ENCODE assay signal across 24 mouse cellular contexts in the genomic region with DNA sequence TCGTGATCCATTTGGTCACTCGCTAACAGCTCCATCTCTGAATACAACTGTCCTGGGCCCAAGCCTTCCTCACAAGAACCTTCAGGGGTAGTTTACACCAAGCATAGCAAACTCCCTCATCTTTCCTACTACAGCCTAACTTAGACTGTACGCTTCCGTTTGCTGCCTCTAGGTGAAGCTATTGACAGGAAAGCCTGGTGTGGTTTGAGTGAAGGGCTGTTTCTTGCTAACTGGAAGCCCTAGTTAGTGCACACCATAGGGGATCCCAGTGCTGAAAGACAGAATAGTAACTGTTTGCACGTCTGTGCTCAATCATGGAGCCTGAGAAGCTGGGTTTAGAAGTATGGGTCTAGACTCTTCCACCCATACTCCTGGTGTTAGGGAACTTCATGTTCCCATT. TPM values are rescaled to one million over a fixed set of nuclear protein-coding genes. Genes with fewer than 3 reads are reported as not detected.
DNase-seq lines count a peak whose midpoint lies in the region; ATAC-seq and TF ChIP-seq lines count a peak whose summit lies in the region.
"Had no signal": no experiment of that assay in that cellular context is flagged by ENCODE, and none has a peak within 500 bp of the region (broad histone marks: within the 10 kb centered on the region; RNA-seq: fewer than 3 reads in every experiment).

No protein-coding gene starts in this region.

- intact Hi-C loops in heart, adult 2 months (cut with DNase I): loop anchor here (1.0 kb wide), 1 partner anchor 83 kb away; no protein-coding TSS in a partner anchor

- H3K27me3 ChIP-seq in heart, adult 2 months (ENCODE audit: control insufficient read depth, insufficient read depth, low read length): no peaks in the 10 kb centered on the region
- peaks cover 6% of the 10 kb centered on the region; the same call in 1 of the 2 replicates for H3K27me3 ChIP-seq in heart, embryonic 12.5 days (replicated peaks)
- H3K27me3 ChIP-seq in E14TG2a.4 (ENCODE audit: insufficient read depth, low read length): no peaks in the 10 kb centered on the region
- H3K27me3 ChIP-seq: hindbrain, embryonic 12.5 days; neural tube, embryonic 15.5 days had no signal

- no peak overlapping the region for H3K4me2 ChIP-seq in heart, embryonic 12.5 days
- H3K4me2 ChIP-seq: hindbrain, embryonic 12.5 days; lung, embryonic 14.5 days; neural tube, embryonic 15.5 days had no signal

- ATAC-seq in heart, embryonic 12.5 days (ENCODE audit: insufficient number of reproducible peaks, low FRiP score): no peak
- ATAC-seq: activated CD4-positive, CD25-positive, alpha-beta regulatory T cell, adult 4 months; forebrain, embryonic 16.5 days; intestine, postnatal 0 days had no signal

- TF ChIP-seq POLR2A in heart, adult 2 months (IDR thresholded peaks at IDR 0.05; ENCODE audit: insufficient read depth, low read depth, low read length): no peak

- peak; percentile 18 for DNase-seq in cerebellum, adult 8-10 months
- DNase-seq in cerebellum, postnatal 4 days (ENCODE audit: low spot score in 2 of 2): no peak
- DNase-seq in heart, adult 2 months: peak; percentile 6 to 31
- DNase-seq in layer of hippocampus, adult 2 months (ENCODE audit: low spot score in 2 of 2): no peak
- no peak for DNase-seq in layer of hippocampus, postnatal 36 days
- DNase-seq in B cell, adult 2 months: no peak
- DNase-seq: gastrocnemius, postnatal 14 days; lung, embryonic 14.5 days; right cerebral cortex, adult 18-20 months; right cerebral cortex, postnatal 4 days; thymus, postnatal 14 days had no signal

- no peaks in the 10 kb centered on the region for H3K36me3 ChIP-seq in heart, adult 2 months (ENCODE audit: control insufficient read depth, insufficient read depth, low read length)
- no peaks in the 10 kb centered on the region for H3K36me3 ChIP-seq in heart, embryonic 12.5 days
- H3K36me3 ChIP-seq in E14TG2a.4 (ENCODE audit: insufficient read depth, low read length): no peaks in the 10 kb centered on the region
- H3K36me3 ChIP-seq: embryonic facial prominence, embryonic 10.5 days; forebrain, embryonic 10.5 days; heart, embryonic 10.5 days; hindbrain, embryonic 12.5 days; midbrain, embryonic 10.5 days; neural tube, embryonic 15.5 days had no signal

- no peak overlapping the region for H3K27ac ChIP-seq in heart, adult 2 months
- no peak overlapping the region for H3K27ac ChIP-seq in heart, embryonic 12.5 days (ENCODE audit: poor library complexity, severe bottlenecking)
- no peak overlapping the region for H3K27ac ChIP-seq in layer of hippocampus, adult 2 months
- H3K27ac ChIP-seq: embryonic facial prominence, embryonic 10.5 days; forebrain, embryonic 10.5 days; heart, embryonic 10.5 days; hindbrain, embryonic 12.5 days; liver, embryonic 14.5 days; midbrain, embryonic 10.5 days; neural tube, embryonic 15.5 days had no signal

- no peaks in the 10 kb centered on the region for H3K79me2 ChIP-seq in heart, adult 2 months (replicated peaks; ENCODE audit: control insufficient read depth, insufficient read depth, low read length)

- WGBS in heart, adult 2 months: 77% methylated on average over 5 of the region's 5 CpGs
- 67% methylated on average over 5 of the region's 5 CpGs for WGBS in heart, embryonic 12.5 days

- no peaks in the 10 kb centered on the region for H3K9me3 ChIP-seq in heart, embryonic 12.5 days (replicated peaks)
- H3K9me3 ChIP-seq in E14TG2a.4 (ENCODE audit: low read length): no peaks in the 10 kb centered on the region
- H3K9me3 ChIP-seq: embryonic facial prominence, embryonic 10.5 days; forebrain, embryonic 10.5 days; heart, embryonic 10.5 days; hindbrain, embryonic 12.5 days; midbrain, embryonic 10.5 days; neural tube, embryonic 15.5 days had no signal

- TF ChIP-seq EP300 in heart, adult 2 months (IDR thresholded peaks at IDR 0.05; ENCODE audit: insufficient read depth, low read depth, low read length): no peak

- no peaks in the 10 kb centered on the region for H3K4me1 ChIP-seq in heart, adult 2 months (ENCODE audit: control insufficient read depth, insufficient read depth, low read length)
- H3K4me1 ChIP-seq in heart, embryonic 12.5 days (replicated peaks): no peaks in the 10 kb centered on the region
- no peaks in the 10 kb centered on the region for H3K4me1 ChIP-seq in E14TG2a.4 (replicated peaks; ENCODE audit: low read depth, low read length)
- H3K4me1 ChIP-seq: heart, embryonic 10.5 days; hindbrain, embryonic 12.5 days; neural tube, embryonic 15.5 days had no signal

- peak; percentile 75 for TF ChIP-seq CTCF in heart, adult 2 months (IDR thresholded peaks at IDR 0.05)
- peak; percentile 79 for TF ChIP-seq CTCF in layer of hippocampus, adult 2 months (conservative IDR thresholded peaks at IDR 0.05)
- TF ChIP-seq CTCF in E14TG2a.4 (conservative IDR thresholded peaks at IDR 0.05; ENCODE audit: low read length): 0 out of 2 replicates have a peak, but pooled peaks have one; percentile 3

- H3K9ac ChIP-seq in heart, adult 2 months (ENCODE audit: low read depth, low read length): no peak overlapping the region
- no peak overlapping the region for H3K9ac ChIP-seq in heart, embryonic 12.5 days
- H3K9ac ChIP-seq: hindbrain, embryonic 12.5 days; liver, embryonic 14.5 days; lung, embryonic 14.5 days; neural tube, embryonic 15.5 days had no signal

- H3K4me3 ChIP-seq in heart, adult 2 months: no peak overlapping the region
- H3K4me3 ChIP-seq in heart, embryonic 12.5 days: no peak overlapping the region
- no peak overlapping the region for H3K4me3 ChIP-seq in layer of hippocampus, adult 2 months
- no peak overlapping the region for H3K4me3 ChIP-seq in E14TG2a.4 (replicated peaks; ENCODE audit: low read length)
- H3K4me3 ChIP-seq: embryonic facial prominence, embryonic 10.5 days; forebrain, embryonic 10.5 days; heart, embryonic 10.5 days; hindbrain, embryonic 12.5 days; midbrain, embryonic 10.5 days; neural tube, embryonic 15.5 days had no signal

RNA-seq across cellular contexts. Expression of gene Myrip, which starts 5.8 kb away (rescaled TPM):
- 1 to 10 TPM; 5.4 to 6.2 TPM for total RNA-seq in heart, adult 2 months (2021)
- 1.5 and 1.8 TPM in 2 replicates for polyA plus RNA-seq in heart, adult 2 months (2012; rRNA removed)
- 0.95 and 1.1 TPM in 2 replicates for polyA plus RNA-seq in heart, embryonic 12.5 days (2016; fragmentation: Nextera tagmentation; extraction: Ambion mirVana)
- 10 to 100 TPM; 54.7 to 58.7 TPM for total RNA-seq in layer of hippocampus, adult 2 months (2021)
- 10 to 100 TPM; 54.2 to 55.2 TPM for total RNA-seq in layer of hippocampus, postnatal 36 days (2021)
- total RNA-seq: MEL had no signal
- polyA plus RNA-seq: activated CD4-positive, CD25-positive, alpha-beta regulatory T cell, adult 4 months had no signal

Comparison
In these comparisons a context has a peak if more than half of its experiments do, and no peak if none do; other contexts are left out.
1. DNase-seq: peak in cerebellum, adult 8-10 months (single experiment) and heart, adult 2 months (2 of 2); none in cerebellum, postnatal 4 days (0 of 2), layer of hippocampus, adult 2 months (0 of 2), layer of hippocampus, postnatal 36 days (0 of 2) and B cell, adult 2 months (0 of 2).
2. CTCF ChIP-seq: peak in every context shown above with its lines; median percentile 79 in layer of hippocampus, adult 2 months; 75 in heart, adult 2 months; 3 in E14TG2a.4.
3. RNA of gene Myrip, which starts 5.8 kb away (total RNA-seq): 54.7 to 58.7 TPM in layer of hippocampus, adult 2 months and 54.2 to 55.2 TPM in layer of hippocampus, postnatal 36 days; 5.4 to 6.2 TPM in heart, adult 2 months; every median in the first group is over 4 times any median in the second.